Mouse (Mus musculus) intestine, embryonic 16.5 days (tissue): ENCODE measurements around the gene Csmd2. TPM values are rescaled to one million over a fixed set of nuclear protein-coding genes. Genes with fewer than 3 reads are reported as not detected.

ENCODE experiments used
- ATAC-seq: fragments of 200-750 bp; cut with Nextera tagmentation; 2 replicates; pipeline ENCODE4 v1.8.0; 2017; ENCODE audit warnings: moderate TSS enrichment, moderate library complexity
- H3K27ac ChIP-seq: fragments of 300-500 bp; sonication (generic); 2 replicates; pipeline ENCODE4 v1.5.1; 2014; ENCODE audit warnings: mild to moderate bottlenecking, low read length
- H3K27me3 ChIP-seq: fragments of 300-500 bp; sonication (generic); replicated peaks from 2 replicates; pipeline ENCODE4 v1.6.1; 2014; ENCODE audit warnings: low read length, control low read depth, mixed read lengths; ENCODE audit not compliant: control insufficient read depth, insufficient read depth
- H3K36me3 ChIP-seq: fragments of 300-500 bp; sonication (generic); 2 replicates; pipeline ENCODE4 v1.6.1; 2014; ENCODE audit warnings: low read length, control low read depth; ENCODE audit not compliant: control insufficient read depth, insufficient read depth
- H3K4me1 ChIP-seq: fragments of 300-500 bp; sonication (generic); 2 replicates; pipeline ENCODE4 v1.6.1; 2014; ENCODE audit warnings: low read length, control low read depth, mixed read lengths; ENCODE audit not compliant: control insufficient read depth, insufficient read depth
- H3K4me2 ChIP-seq: fragments of 300-500 bp; sonication (generic); 2 replicates; pipeline ENCODE4 v1.6.1; 2014; ENCODE audit warnings: low read depth, low read length, control low read depth
- H3K4me3 ChIP-seq: fragments of 300-500 bp; sonication (generic); 2 replicates; pipeline ENCODE4 v1.5.1; 2014; ENCODE audit warnings: mild to moderate bottlenecking, low read length
- H3K9ac ChIP-seq: fragments of 300-500 bp; sonication (generic); 2 replicates; pipeline ENCODE4 v1.6.1; 2014; ENCODE audit warnings: low read depth, low read length
- H3K9me3 ChIP-seq: fragments of 300-500 bp; sonication (generic); 2 replicates; pipeline ENCODE4 v1.6.1; 2016; ENCODE audit warnings: low read length, control low read depth; ENCODE audit not compliant: control insufficient read depth
- WGBS: fragments of 180-500 bp; shearing (Covaris S2); extraction: QIAGEN DNeasy Blood & Tissue Kit; methylation state at CpG from one replicate; pipeline ENCODE4 v1.1.7; 2014; 5-methylcytosine and 5-hydroxymethylcytosine counted together
- polyA plus RNA-seq: library from polyadenylated mRNA; unstranded; fragments of >200 nt; fragmentation: Nextera tagmentation; extraction: Ambion mirVana; gene quantifications from 2 replicates; pipeline ENCODE4 v1.2.1, GENCODE M21; 2015

The Csmd2 gene
- polyA plus RNA-seq = 0.09 and 0.11 TPM in 2 replicates

GRCm38 (mm10) chr4:127987784-127988455 lies at the start of gene Csmd2:
Gene Csmd2, plus strand, starts transcription at chr4:127987857.
- Histone ChIP-seq H3K36me3 (no peaks in the 10 kb centered on the region), H3K4me1 (no peaks in the 10 kb centered on the region), H3K9me3 (no peaks in the 10 kb centered on the region), H3K27ac (no peak within 1 kb of the TSS), H3K4me2 (peak within 1 kb of the TSS; percentile 62), H3K4me3 (peak within 1 kb of the TSS; percentile 42), H3K27me3 (peaks cover 61% of the 10 kb centered on the region), H3K9ac (0 out of 2 replicates have a peak within 1 kb of the TSS, but pooled peaks have one; percentile 37)
- ATAC-seq = no peak
- 1% methylated on average over 58 of the region's 65 CpGs for WGBS

GRCm38 (mm10) chr4:127947696-127948095 lies 40.0 kb upstream of the Csmd2 start:
- Histone ChIP-seq H3K27me3 (no peaks in the 10 kb centered on the region), H3K4me3 (no peak overlapping the region), H3K36me3 (no peaks in the 10 kb centered on the region), H3K4me2 (no peak overlapping the region), H3K27ac (no peak overlapping the region), H3K9ac (no peak overlapping the region), H3K9me3 (no peaks in the 10 kb centered on the region), H3K4me1 (no peaks in the 10 kb centered on the region)
- no peak for ATAC-seq
- 72% methylated on average over 2 of the region's 2 CpGs for WGBS

GRCm38 (mm10) chr4:127953006-127953710 lies 34.5 kb upstream of the Csmd2 start:
- Histone ChIP-seq H3K27me3 (no peaks in the 10 kb centered on the region), H3K4me1 (no peaks in the 10 kb centered on the region), H3K9me3 (no peaks in the 10 kb centered on the region), H3K36me3 (no peaks in the 10 kb centered on the region), H3K4me3 (no peak overlapping the region), H3K4me2 (no peak overlapping the region), H3K9ac (no peak overlapping the region), H3K27ac (no peak overlapping the region)
- WGBS = 44% methylated on average over 10 of the region's 10 CpGs
- ATAC-seq = no peak

- WGBS = 21% methylated on average over 7 of the region's 7 CpGs
- H3K4me1 ChIP-seq = no peaks in the 10 kb centered on the region
- no peak overlapping the region for H3K9ac ChIP-seq
- no peak overlapping the region for H3K4me3 ChIP-seq
- no peak overlapping the region for H3K27ac ChIP-seq
- H3K4me2 ChIP-seq = no peak overlapping the region
- H3K36me3 ChIP-seq = no peaks in the 10 kb centered on the region
- H3K9me3 ChIP-seq = no peaks in the 10 kb centered on the region
- no peak for ATAC-seq
- H3K27me3 ChIP-seq = peaks cover 41% of the 10 kb centered on the region
Observed at GRCm38 (mm10) chr4:127969101-127969500, 18.6 kb upstream of the Csmd2 start.

GRCm38 (mm10) chr4:127970018-127970421 lies 17.6 kb upstream of the Csmd2 start:
- no peaks in the 10 kb centered on the region for H3K4me1 ChIP-seq
- H3K27ac ChIP-seq = no peak overlapping the region
- WGBS = 4% methylated on average over 7 of the region's 7 CpGs
- H3K27me3 ChIP-seq = peaks cover 41% of the 10 kb centered on the region
- H3K36me3 ChIP-seq = no peaks in the 10 kb centered on the region
- H3K9me3 ChIP-seq = peaks cover 3% of the 10 kb centered on the region; the same call in 1 of the 2 replicates
- ATAC-seq = no peak
- H3K4me3 ChIP-seq = no peak overlapping the region
- H3K9ac ChIP-seq = no peak overlapping the region
- H3K4me2 ChIP-seq = no peak overlapping the region

GRCm38 (mm10) chr4:127970901-127971868 lies 16.5 kb upstream of the Csmd2 start, which contains the start of gene CK137956:
Gene CK137956, minus strand, starts transcription at chr4:127970951.
- Histone ChIP-seq H3K27me3 (peaks cover 41% of the 10 kb centered on the region), H3K4me1 (no peaks in the 10 kb centered on the region), H3K27ac (no peak within 1 kb of the TSS), H3K9me3 (peaks cover 3% of the 10 kb centered on the region; the same call in 1 of the 2 replicates), H3K36me3 (no peaks in the 10 kb centered on the region), H3K9ac (no peak within 1 kb of the TSS), H3K4me2 (no peak within 1 kb of the TSS), H3K4me3 (no peak within 1 kb of the TSS)
- no peak for ATAC-seq
- 3% methylated on average over 39 of the region's 39 CpGs for WGBS

GRCm38 (mm10) chr4:127972976-127973375 lies 14.7 kb upstream of the Csmd2 start:
- no peak overlapping the region for H3K27ac ChIP-seq
- no peak overlapping the region for H3K9ac ChIP-seq
- peaks cover 41% of the 10 kb centered on the region for H3K27me3 ChIP-seq
- WGBS = 81% methylated on average over 3 of the region's 3 CpGs
- ATAC-seq = no peak
- no peaks in the 10 kb centered on the region for H3K36me3 ChIP-seq
- H3K4me1 ChIP-seq = no peaks in the 10 kb centered on the region
- no peak overlapping the region for H3K4me2 ChIP-seq
- peaks cover 3% of the 10 kb centered on the region; the same call in 1 of the 2 replicates for H3K9me3 ChIP-seq
- H3K4me3 ChIP-seq = no peak overlapping the region

- no peaks in the 10 kb centered on the region for H3K36me3 ChIP-seq
- H3K9me3 ChIP-seq = no peaks in the 10 kb centered on the region
- H3K27me3 ChIP-seq = peaks cover 12% of the 10 kb centered on the region
- no peak for ATAC-seq
- no peak overlapping the region for H3K4me2 ChIP-seq
- no peak overlapping the region for H3K9ac ChIP-seq
- no peaks in the 10 kb centered on the region for H3K4me1 ChIP-seq
- 80% methylated on average over 6 of the region's 6 CpGs for WGBS
- H3K27ac ChIP-seq = no peak overlapping the region
- no peak overlapping the region for H3K4me3 ChIP-seq
Observed at GRCm38 (mm10) chr4:127981125-127981524, 6.5 kb upstream of the Csmd2 start.

GRCm38 (mm10) chr4:127984426-127984825 lies 3.2 kb upstream of the Csmd2 start:
- Histone ChIP-seq H3K4me3 (no peak overlapping the region), H3K4me1 (no peaks in the 10 kb centered on the region), H3K9ac (no peak overlapping the region), H3K27me3 (peaks cover 45% of the 10 kb centered on the region), H3K4me2 (no peak overlapping the region), H3K27ac (no peak overlapping the region), H3K9me3 (no peaks in the 10 kb centered on the region), H3K36me3 (no peaks in the 10 kb centered on the region)
- 85% methylated on average over 2 of the region's 2 CpGs for WGBS
- no peak for ATAC-seq
